Mouse (Mus musculus): ENCODE measurements around the gene Uhmk1. TPM values are rescaled to one million over a fixed set of nuclear protein-coding genes. Genes with fewer than 3 reads are reported as not detected.

The Uhmk1 gene
- polyA plus RNA-seq, 1 experiment from 2014 or later, result 5.8 TPM

DNA sequence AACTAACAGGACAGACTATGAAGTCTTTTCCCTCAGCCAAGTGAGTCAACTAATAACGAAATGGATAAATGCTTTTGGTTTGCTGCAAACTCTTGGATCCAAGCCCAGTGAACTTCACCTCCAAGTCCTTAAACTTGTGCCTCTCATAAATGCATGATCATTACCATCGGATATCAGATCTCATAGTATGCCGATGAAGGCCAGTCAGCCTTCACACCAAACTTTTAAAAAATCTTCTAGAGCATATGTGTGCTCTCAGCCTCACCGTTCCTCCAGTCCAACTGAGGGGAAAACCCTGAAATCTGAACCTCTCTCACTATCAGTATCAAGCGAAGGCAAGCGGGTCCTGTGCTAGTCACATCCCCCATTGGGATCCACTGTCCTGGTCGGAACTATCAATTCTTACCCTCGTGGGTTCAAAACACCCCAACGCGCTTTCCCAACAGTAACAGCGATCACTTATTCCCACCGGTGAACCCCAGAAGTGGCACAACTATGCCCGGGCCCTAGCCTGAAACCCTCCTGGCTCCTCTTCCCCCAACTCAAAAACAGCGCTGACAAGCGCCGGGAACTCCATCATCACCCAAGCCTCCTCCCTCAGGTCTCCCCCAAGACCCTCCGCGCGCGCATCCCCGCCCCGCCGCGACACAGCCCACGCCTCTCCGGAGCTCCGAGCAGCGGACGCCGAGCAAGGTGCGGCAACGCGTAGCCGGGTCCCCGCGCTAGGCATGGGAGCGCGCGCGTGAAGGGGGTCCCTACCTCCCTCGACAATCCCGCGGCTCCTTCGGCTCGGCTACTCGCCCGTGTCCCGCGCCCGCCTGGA lies 41.0 kb downstream of the Uhmk1 start:
- peak; percentile 73 for ATAC-seq (ENCODE audit: low FRiP score, low read depth)
- H3K27me3 ChIP-seq, result no peaks in the 10 kb centered on the region
- peak overlapping the region; percentile 85 for H3K9ac ChIP-seq
- WGBS, result under 1% methylated on average over 50 of the region's 50 CpGs
- peak overlapping the region; percentile 66 for H3K4me2 ChIP-seq (replicated peaks)
- H3K36me3 ChIP-seq, result no peaks in the 10 kb centered on the region
- no peaks in the 10 kb centered on the region for H3K9me3 ChIP-seq
- peaks cover 14% of the 10 kb centered on the region for H3K4me1 ChIP-seq
- peak overlapping the region; percentile 79 for H3K4me3 ChIP-seq
- peak overlapping the region; percentile 80 for H3K27ac ChIP-seq

DNA sequence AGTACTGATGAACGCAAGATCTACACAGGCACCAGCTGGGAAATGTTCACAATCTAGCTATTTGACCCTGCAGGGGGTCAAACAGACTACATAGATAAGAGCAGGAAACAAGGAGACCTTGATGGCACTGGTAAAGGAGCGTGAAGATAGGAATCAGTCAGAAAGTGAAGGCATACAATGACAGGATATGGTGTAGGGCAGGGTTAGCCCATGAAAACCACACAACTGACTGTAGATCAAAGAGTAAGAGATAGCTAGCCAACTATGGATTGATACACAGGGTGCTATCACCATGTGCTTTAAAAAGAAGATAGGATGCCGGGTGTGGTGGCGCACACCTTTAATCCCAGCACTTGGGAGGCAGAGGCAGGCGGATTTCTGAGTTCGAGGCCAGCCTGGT lies 47.4 kb downstream of the Uhmk1 start:
- Histone ChIP-seq H3K9ac (no peak overlapping the region), H3K4me3 (no peak overlapping the region), H3K9me3 (no peaks in the 10 kb centered on the region), H3K4me2 (replicated peaks) (no peak overlapping the region), H3K27ac (no peak overlapping the region), H3K4me1 (peaks cover under 1% of the 10 kb centered on the region; the same call in 1 of the 2 replicates), H3K36me3 (peaks cover 27% of the 10 kb centered on the region), H3K27me3 (no peaks in the 10 kb centered on the region)
- 96% methylated on average over 6 of the region's 6 CpGs for WGBS
- no peak for ATAC-seq (ENCODE audit: low FRiP score, low read depth)

- 79% methylated on average over 3 of the region's 3 CpGs for WGBS
- no peak for ATAC-seq (ENCODE audit: low FRiP score, low read depth)
- H3K4me1 ChIP-seq, result no peaks in the 10 kb centered on the region
These were observed 50.3 kb downstream of the Uhmk1 start for GRCm38 (mm10) chr1:170164913-170165312.

GRCm38 (mm10) chr1:170164053-170164614 lies 51.1 kb downstream of the Uhmk1 start:
- no peak overlapping the region for H3K27ac ChIP-seq
- H3K27me3 ChIP-seq, result no peaks in the 10 kb centered on the region
- no peak overlapping the region for H3K4me3 ChIP-seq
- H3K4me1 ChIP-seq, result no peaks in the 10 kb centered on the region
- ATAC-seq (ENCODE audit: low FRiP score, low read depth), result no peak
- 84% methylated on average over 2 of the region's 2 CpGs for WGBS
- H3K4me2 ChIP-seq (replicated peaks), result no peak overlapping the region
- H3K9ac ChIP-seq, result no peak overlapping the region
- peaks cover 52% of the 10 kb centered on the region for H3K36me3 ChIP-seq
- H3K9me3 ChIP-seq, result no peaks in the 10 kb centered on the region

More at GRCm38 (mm10) chr1:170164913-170165312, 50.3 kb downstream of the Uhmk1 start:
- Histone ChIP-seq H3K27me3 (no peaks in the 10 kb centered on the region), H3K4me3 (no peak overlapping the region), H3K9ac (no peak overlapping the region), H3K36me3 (peaks cover 48% of the 10 kb centered on the region), H3K4me2 (replicated peaks) (no peak overlapping the region), H3K9me3 (no peaks in the 10 kb centered on the region), H3K27ac (no peak overlapping the region)

GRCm38 (mm10) chr1:170163398-170163943 lies 51.7 kb downstream of the Uhmk1 start:
- no peaks in the 10 kb centered on the region for H3K4me1 ChIP-seq
- no peak overlapping the region for H3K9ac ChIP-seq
- H3K36me3 ChIP-seq, result peaks cover 59% of the 10 kb centered on the region
- WGBS, result 81% methylated on average over 3 of the region's 3 CpGs
- no peaks in the 10 kb centered on the region for H3K27me3 ChIP-seq
- no peak overlapping the region for H3K27ac ChIP-seq
- ATAC-seq (ENCODE audit: low FRiP score, low read depth), result no peak
- H3K9me3 ChIP-seq, result no peaks in the 10 kb centered on the region
- H3K4me3 ChIP-seq, result no peak overlapping the region
- no peak overlapping the region for H3K4me2 ChIP-seq (replicated peaks)

DNA sequence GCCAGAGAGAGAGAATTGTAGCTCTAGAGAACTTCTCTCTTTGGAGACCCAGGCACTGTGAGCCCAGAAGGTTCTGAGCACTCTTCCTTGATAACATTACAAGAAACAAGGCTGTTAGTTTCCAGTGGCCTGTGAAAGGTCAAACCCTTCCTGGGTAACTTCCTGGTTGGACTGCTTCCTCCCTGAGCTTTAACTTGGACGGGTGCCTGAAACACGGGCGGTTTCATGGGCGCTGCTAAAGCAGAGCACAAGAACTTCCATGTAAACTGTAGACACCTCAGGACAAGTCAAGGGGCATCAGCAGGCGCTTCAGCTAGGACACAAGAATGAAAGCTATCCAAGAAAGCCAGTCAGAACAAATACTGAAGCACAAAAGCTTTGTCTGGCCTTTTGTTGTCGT lies 53.3 kb downstream of the Uhmk1 start:
- Histone ChIP-seq H3K36me3 (peaks cover 71% of the 10 kb centered on the region), H3K27ac (no peak overlapping the region)

DNA sequence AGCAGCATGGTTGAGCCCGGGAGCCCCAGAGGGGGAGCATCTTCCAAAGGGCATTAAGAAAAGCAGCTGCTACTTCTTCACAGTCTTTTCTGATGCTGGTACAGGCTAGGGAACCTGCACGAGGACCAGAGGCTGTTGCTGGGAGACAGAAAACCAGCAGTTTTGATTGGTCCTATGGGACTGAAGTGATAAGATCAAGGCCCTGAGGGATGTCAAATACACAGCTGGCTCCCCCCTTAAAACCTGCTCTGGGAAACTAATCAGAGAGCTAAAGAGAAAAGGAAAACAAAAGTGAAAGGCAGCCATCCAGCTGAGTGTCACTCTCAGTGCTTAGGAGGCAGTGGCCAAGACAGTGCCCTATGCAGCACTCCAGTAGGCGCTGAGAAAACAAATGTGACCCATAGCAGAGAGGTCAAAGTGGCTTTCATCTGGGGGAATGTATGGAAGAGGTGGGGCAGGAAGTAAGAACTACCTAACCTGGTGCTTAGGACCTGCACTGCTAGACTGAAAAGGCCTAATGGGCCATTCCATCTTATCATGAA lies 54.7 kb downstream of the Uhmk1 start:
- ATAC-seq (ENCODE audit: low FRiP score, low read depth), result no peak
- H3K9me3 ChIP-seq, result no peaks in the 10 kb centered on the region
- no peaks in the 10 kb centered on the region for H3K4me1 ChIP-seq
- no peak overlapping the region for H3K9ac ChIP-seq
- H3K27me3 ChIP-seq, result no peaks in the 10 kb centered on the region
- H3K36me3 ChIP-seq, result peaks cover 68% of the 10 kb centered on the region
- H3K27ac ChIP-seq, result no peak overlapping the region
- H3K4me2 ChIP-seq (replicated peaks), result no peak overlapping the region
- no peak overlapping the region for H3K4me3 ChIP-seq
- 70% methylated on average over 3 of the region's 3 CpGs for WGBS

More for the DNA sequence above, 53.3 kb downstream of the Uhmk1 start:
- Histone ChIP-seq H3K4me3 (no peak overlapping the region), H3K9me3 (no peaks in the 10 kb centered on the region), H3K4me2 (replicated peaks) (no peak overlapping the region), H3K27me3 (no peaks in the 10 kb centered on the region), H3K9ac (no peak overlapping the region), H3K4me1 (no peaks in the 10 kb centered on the region)
- ATAC-seq (ENCODE audit: low FRiP score, low read depth), result no peak
- WGBS, result 90% methylated on average over 6 of the region's 6 CpGs

- H3K27me3 ChIP-seq, result no peaks in the 10 kb centered on the region
- no peaks in the 10 kb centered on the region for H3K4me1 ChIP-seq
- H3K27ac ChIP-seq, result no peak overlapping the region
- H3K4me3 ChIP-seq, result no peak overlapping the region
- ATAC-seq (ENCODE audit: low FRiP score, low read depth), result no peak
- peaks cover 67% of the 10 kb centered on the region for H3K36me3 ChIP-seq
- no peak overlapping the region for H3K9ac ChIP-seq
- no peak overlapping the region for H3K4me2 ChIP-seq (replicated peaks)
- no peaks in the 10 kb centered on the region for H3K9me3 ChIP-seq
- 77% methylated on average over 2 of the region's 2 CpGs for WGBS
These were observed 55.5 kb downstream of the Uhmk1 start for GRCm38 (mm10) chr1:170159707-170160106.

DNA sequence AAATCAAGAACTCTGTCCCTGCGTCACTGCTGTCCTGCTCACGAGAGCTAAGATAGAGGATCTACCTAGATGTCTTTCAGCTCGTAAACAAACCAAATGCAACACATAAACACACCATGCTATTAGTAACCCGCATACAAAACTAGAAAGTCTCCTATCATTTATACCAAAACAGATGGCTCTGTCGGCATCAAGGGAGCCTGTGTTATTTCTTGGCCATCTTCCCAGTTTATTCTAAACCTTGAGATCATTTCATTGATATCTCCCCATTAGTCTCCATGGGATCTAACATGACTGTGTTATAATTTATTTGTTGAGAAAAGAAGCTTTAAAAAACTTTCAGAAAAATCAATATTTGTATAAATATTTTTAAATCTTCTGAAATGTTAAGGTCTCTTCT lies 59.4 kb downstream of the Uhmk1 start:
- ATAC-seq (ENCODE audit: low FRiP score, low read depth), result no peak
- H3K27ac ChIP-seq, result no peak overlapping the region
- WGBS, result 86% methylated on average over 5 of the region's 5 CpGs
- H3K9ac ChIP-seq, result no peak overlapping the region
- H3K9me3 ChIP-seq, result no peaks in the 10 kb centered on the region
- no peaks in the 10 kb centered on the region for H3K4me1 ChIP-seq
- peaks cover 56% of the 10 kb centered on the region for H3K36me3 ChIP-seq
- H3K27me3 ChIP-seq, result no peaks in the 10 kb centered on the region
- no peak overlapping the region for H3K4me2 ChIP-seq (replicated peaks)
- no peak overlapping the region for H3K4me3 ChIP-seq

GRCm38 (mm10) chr1:170155298-170155697 lies 59.9 kb downstream of the Uhmk1 start:
- H3K4me2 ChIP-seq (replicated peaks), result no peak overlapping the region
- no peaks in the 10 kb centered on the region for H3K27me3 ChIP-seq
- no peaks in the 10 kb centered on the region for H3K4me1 ChIP-seq
- 79% methylated on average over 2 of the region's 2 CpGs for WGBS
- no peak for ATAC-seq (ENCODE audit: low FRiP score, low read depth)
- no peak overlapping the region for H3K9ac ChIP-seq
- no peak overlapping the region for H3K27ac ChIP-seq
- H3K4me3 ChIP-seq, result no peak overlapping the region
- no peaks in the 10 kb centered on the region for H3K9me3 ChIP-seq
- peaks cover 55% of the 10 kb centered on the region for H3K36me3 ChIP-seq

GRCm38 (mm10) chr1:170153986-170154385 lies 61.2 kb downstream of the Uhmk1 start:
- H3K9ac ChIP-seq, result no peak overlapping the region
- ATAC-seq (ENCODE audit: low FRiP score, low read depth), result no peak
- no peaks in the 10 kb centered on the region for H3K4me1 ChIP-seq
- H3K4me2 ChIP-seq (replicated peaks), result no peak overlapping the region
- H3K36me3 ChIP-seq, result peaks cover 58% of the 10 kb centered on the region
- WGBS, result 83% methylated on average over 8 of the region's 8 CpGs
- H3K27me3 ChIP-seq, result no peaks in the 10 kb centered on the region
- H3K27ac ChIP-seq, result no peak overlapping the region
- no peak overlapping the region for H3K4me3 ChIP-seq
- no peaks in the 10 kb centered on the region for H3K9me3 ChIP-seq

DNA sequence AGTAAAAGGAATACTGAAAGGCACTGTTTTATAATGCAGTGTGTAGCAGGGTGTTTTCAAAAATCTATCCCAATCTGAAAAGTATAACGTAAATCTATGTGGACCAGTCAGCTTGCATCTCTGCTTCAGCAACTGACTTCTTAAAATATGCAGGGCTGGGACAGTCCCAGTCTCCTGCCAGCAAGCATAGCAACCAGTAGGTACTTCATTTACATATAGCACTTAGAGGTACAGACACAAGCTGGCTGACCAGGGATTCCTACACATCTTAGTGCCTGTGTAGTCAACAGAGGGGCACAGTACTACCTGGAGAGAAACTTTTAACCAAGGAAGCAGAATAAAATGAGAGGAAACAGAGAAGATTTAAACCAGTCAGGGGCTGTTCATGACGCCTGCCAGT lies 62.6 kb downstream of the Uhmk1 start:
- no peaks in the 10 kb centered on the region for H3K9me3 ChIP-seq
- H3K27ac ChIP-seq, result no peak overlapping the region
- H3K9ac ChIP-seq, result no peak overlapping the region
- H3K4me1 ChIP-seq, result 0 out of 2 replicates have a peak, but pooled peaks cover 2% of the 10 kb centered on the region
- no peak for ATAC-seq (ENCODE audit: low FRiP score, low read depth)
- peaks cover 58% of the 10 kb centered on the region for H3K36me3 ChIP-seq
- 85% methylated on average over 2 of the region's 2 CpGs for WGBS
- no peak overlapping the region for H3K4me2 ChIP-seq (replicated peaks)
- no peaks in the 10 kb centered on the region for H3K27me3 ChIP-seq
- no peak overlapping the region for H3K4me3 ChIP-seq

Data from limb, embryonic 13.5 days (tissue).